Mouse (Mus musculus): ENCODE results near the gene Egfl7. TPM values are rescaled to one million over a fixed set of nuclear protein-coding genes. Genes with fewer than 3 reads are reported as not detected.
A peak's percentile ranks its signal among the peaks of the same experiment; 100 is the strongest.

The Egfl7 gene
- polyA plus RNA-seq, 1 experiment from 2014 or later: 61.7 TPM

DNA sequence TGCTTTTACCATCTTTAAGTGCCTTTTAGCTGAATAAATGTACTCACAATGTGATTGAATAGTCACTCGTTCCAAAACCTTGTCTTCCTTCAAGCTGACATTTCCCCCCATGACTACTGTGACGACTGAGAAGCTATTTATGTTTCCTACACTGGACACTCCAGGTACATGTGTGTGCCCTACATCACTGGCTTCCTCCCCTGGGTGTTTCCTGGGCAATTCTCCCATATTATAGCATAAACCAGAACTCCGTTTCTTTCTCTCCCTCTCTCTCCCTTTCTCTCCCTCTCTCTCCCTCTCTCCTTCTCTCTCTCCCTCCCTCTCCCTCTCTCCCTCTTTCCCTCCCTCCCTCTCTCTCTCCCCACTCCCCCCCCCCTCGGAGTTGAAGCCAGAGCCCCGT lies 6.0 kb upstream of the Egfl7 start:
- no peak for ATAC-seq
- Histone ChIP-seq H3K36me3 (ENCODE audit: control insufficient read depth, insufficient read depth) (no peaks in the 10 kb centered on the region), H3K9ac (replicated peaks; ENCODE audit: low read depth, low read length) (no peak overlapping the region), H3K9me3 (ENCODE audit: control insufficient read depth, low read length) (no peaks in the 10 kb centered on the region), H3K4me2 (ENCODE audit: low read length) (no peak overlapping the region), H3K27ac (ENCODE audit: low read length) (peak overlapping the region; percentile 2; the same call in 1 of the 2 replicates), H3K4me1 (replicated peaks; ENCODE audit: control insufficient read depth, insufficient read depth, low read length) (peaks cover 10% of the 10 kb centered on the region), H3K4me3 (replicated peaks; ENCODE audit: low read length) (no peak overlapping the region), H3K27me3 (replicated peaks; ENCODE audit: control insufficient read depth, insufficient read depth, low read length) (no peaks in the 10 kb centered on the region)
- WGBS: 19% methylated on average over 5 of the region's 5 CpGs

- Histone ChIP-seq H3K27me3 (replicated peaks; ENCODE audit: control insufficient read depth, insufficient read depth, low read length) (no peaks in the 10 kb centered on the region), H3K4me2 (ENCODE audit: low read length) (no peak overlapping the region), H3K4me1 (replicated peaks; ENCODE audit: control insufficient read depth, insufficient read depth, low read length) (peaks cover 10% of the 10 kb centered on the region), H3K27ac (ENCODE audit: low read length) (no peak overlapping the region), H3K9ac (replicated peaks; ENCODE audit: low read depth, low read length) (no peak overlapping the region), H3K9me3 (ENCODE audit: control insufficient read depth, low read length) (no peaks in the 10 kb centered on the region), H3K36me3 (ENCODE audit: control insufficient read depth, insufficient read depth) (no peaks in the 10 kb centered on the region), H3K4me3 (replicated peaks; ENCODE audit: low read length) (no peak overlapping the region)
- ATAC-seq: no peak
- WGBS: 14% methylated on average over 5 of the region's 5 CpGs
Measured at GRCm38 (mm10) chr2:26574862-26575261, 5.0 kb upstream of the Egfl7 start.

DNA sequence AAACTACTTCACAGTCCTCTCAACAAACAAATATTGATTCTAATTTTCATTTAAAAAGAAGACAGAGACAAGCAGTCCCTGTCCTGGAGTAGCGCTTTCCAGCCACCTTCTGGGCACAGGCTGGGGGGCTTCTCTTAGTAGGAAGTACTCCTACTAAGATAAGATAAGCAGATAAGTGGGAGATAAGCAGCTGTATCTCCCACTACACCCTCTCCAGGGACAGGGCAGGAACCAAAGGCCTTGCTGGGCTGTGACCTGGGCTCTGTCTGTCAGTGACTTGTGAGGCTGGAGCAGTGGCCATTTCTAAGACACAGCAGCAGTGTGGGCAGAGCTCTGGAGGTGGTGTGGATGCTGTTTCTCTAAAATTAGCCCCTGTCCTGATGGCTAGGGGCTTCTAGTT lies 4.4 kb upstream of the Egfl7 start:
- H3K9ac ChIP-seq (replicated peaks; ENCODE audit: low read depth, low read length): no peak overlapping the region
- no peak overlapping the region for H3K27ac ChIP-seq (ENCODE audit: low read length)
- H3K36me3 ChIP-seq (ENCODE audit: control insufficient read depth, insufficient read depth): no peaks in the 10 kb centered on the region
- H3K4me2 ChIP-seq (ENCODE audit: low read length): no peak overlapping the region
- H3K4me3 ChIP-seq (replicated peaks; ENCODE audit: low read length): no peak overlapping the region
- no peaks in the 10 kb centered on the region for H3K27me3 ChIP-seq (replicated peaks; ENCODE audit: control insufficient read depth, insufficient read depth, low read length)
- ATAC-seq: no peak
- WGBS: 95% methylated on average over 1 of the region's 1 CpGs
- H3K9me3 ChIP-seq (ENCODE audit: control insufficient read depth, low read length): no peaks in the 10 kb centered on the region
- peaks cover 10% of the 10 kb centered on the region for H3K4me1 ChIP-seq (replicated peaks; ENCODE audit: control insufficient read depth, insufficient read depth, low read length)

DNA sequence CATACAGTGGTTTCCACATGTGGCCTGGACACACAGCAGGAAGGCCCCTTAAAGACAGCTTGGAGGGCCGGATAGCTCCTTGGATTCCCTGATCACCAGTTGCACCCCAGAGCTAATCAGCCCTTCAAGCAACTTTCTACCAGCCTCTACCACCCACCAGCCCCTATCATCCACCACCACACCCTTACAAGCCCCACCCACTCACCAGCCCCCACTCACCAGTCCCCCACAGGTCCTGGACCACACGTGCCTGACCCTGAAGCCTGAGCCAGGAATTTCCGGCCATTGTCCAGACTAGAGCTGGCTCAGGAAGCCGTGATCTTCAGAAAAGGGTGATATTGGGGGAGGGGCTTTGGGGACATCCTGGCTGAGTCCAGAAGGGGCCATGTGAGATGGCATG lies 3.9 kb upstream of the Egfl7 start:
- Histone ChIP-seq H3K4me3 (replicated peaks; ENCODE audit: low read length) (no peak overlapping the region), H3K4me2 (ENCODE audit: low read length) (no peak overlapping the region), H3K36me3 (ENCODE audit: control insufficient read depth, insufficient read depth) (no peaks in the 10 kb centered on the region), H3K9me3 (ENCODE audit: control insufficient read depth, low read length) (no peaks in the 10 kb centered on the region), H3K27ac (ENCODE audit: low read length) (no peak overlapping the region), H3K4me1 (replicated peaks; ENCODE audit: control insufficient read depth, insufficient read depth, low read length) (peaks cover 10% of the 10 kb centered on the region), H3K27me3 (replicated peaks; ENCODE audit: control insufficient read depth, insufficient read depth, low read length) (no peaks in the 10 kb centered on the region), H3K9ac (replicated peaks; ENCODE audit: low read depth, low read length) (no peak overlapping the region)
- 54% methylated on average over 4 of the region's 4 CpGs for WGBS
- ATAC-seq: no peak

DNA sequence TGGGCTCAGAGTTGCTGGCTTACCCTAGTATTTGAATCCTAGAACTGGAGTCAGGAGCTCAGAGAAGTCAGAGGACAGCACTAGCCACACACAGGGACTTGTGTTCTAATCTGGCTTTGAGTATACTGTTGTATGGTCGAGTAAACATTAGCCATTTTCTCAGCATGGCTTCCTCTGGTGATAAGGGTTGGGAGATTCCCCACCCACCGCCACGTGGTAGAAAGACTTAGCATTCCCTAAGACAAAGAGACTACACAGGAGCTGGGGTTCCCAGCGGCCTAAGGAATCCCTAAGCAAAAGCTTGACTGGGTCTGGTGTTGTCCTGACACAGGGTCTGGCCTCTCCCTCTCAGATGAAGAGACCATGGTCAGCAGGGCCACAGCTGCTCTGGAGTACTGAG lies 3.4 kb upstream of the Egfl7 start:
- no peak overlapping the region for H3K4me2 ChIP-seq (ENCODE audit: low read length)
- no peak overlapping the region for H3K4me3 ChIP-seq (replicated peaks; ENCODE audit: low read length)
- peaks cover 10% of the 10 kb centered on the region for H3K4me1 ChIP-seq (replicated peaks; ENCODE audit: control insufficient read depth, insufficient read depth, low read length)
- ATAC-seq: no peak
- H3K9me3 ChIP-seq (ENCODE audit: control insufficient read depth, low read length): no peaks in the 10 kb centered on the region
- no peaks in the 10 kb centered on the region for H3K27me3 ChIP-seq (replicated peaks; ENCODE audit: control insufficient read depth, insufficient read depth, low read length)
- no peak overlapping the region for H3K9ac ChIP-seq (replicated peaks; ENCODE audit: low read depth, low read length)
- no peaks in the 10 kb centered on the region for H3K36me3 ChIP-seq (ENCODE audit: control insufficient read depth, insufficient read depth)
- 49% methylated on average over 4 of the region's 4 CpGs for WGBS
- H3K27ac ChIP-seq (ENCODE audit: low read length): no peak overlapping the region

- H3K4me1 ChIP-seq (replicated peaks; ENCODE audit: control insufficient read depth, insufficient read depth, low read length): peaks cover 7% of the 10 kb centered on the region
- H3K27me3 ChIP-seq (replicated peaks; ENCODE audit: control insufficient read depth, insufficient read depth, low read length): no peaks in the 10 kb centered on the region
- no peak overlapping the region for H3K4me3 ChIP-seq (replicated peaks; ENCODE audit: low read length)
- ATAC-seq: no peak
- no peak overlapping the region for H3K4me2 ChIP-seq (ENCODE audit: low read length)
- WGBS: 52% methylated on average over 6 of the region's 6 CpGs
- H3K27ac ChIP-seq (ENCODE audit: low read length): no peak overlapping the region
- H3K9me3 ChIP-seq (ENCODE audit: control insufficient read depth, low read length): no peaks in the 10 kb centered on the region
- H3K36me3 ChIP-seq (ENCODE audit: control insufficient read depth, insufficient read depth): no peaks in the 10 kb centered on the region
- no peak overlapping the region for H3K9ac ChIP-seq (replicated peaks; ENCODE audit: low read depth, low read length)
Measured at GRCm38 (mm10) chr2:26578369-26578768, 1.4 kb upstream of the Egfl7 start.

- Histone ChIP-seq H3K27ac (ENCODE audit: low read length) (no peak overlapping the region), H3K4me2 (ENCODE audit: low read length) (no peak overlapping the region), H3K27me3 (replicated peaks; ENCODE audit: control insufficient read depth, insufficient read depth, low read length) (no peaks in the 10 kb centered on the region), H3K4me3 (replicated peaks; ENCODE audit: low read length) (no peak overlapping the region), H3K9ac (replicated peaks; ENCODE audit: low read depth, low read length) (no peak overlapping the region), H3K9me3 (ENCODE audit: control insufficient read depth, low read length) (no peaks in the 10 kb centered on the region), H3K36me3 (ENCODE audit: control insufficient read depth, insufficient read depth) (no peaks in the 10 kb centered on the region), H3K4me1 (replicated peaks; ENCODE audit: control insufficient read depth, insufficient read depth, low read length) (no peaks in the 10 kb centered on the region)
- ATAC-seq: no peak
- WGBS: 90% methylated on average over 5 of the region's 5 CpGs
Measured at GRCm38 (mm10) chr2:26580751-26581150, 937 bp downstream of the Egfl7 start.

DNA sequence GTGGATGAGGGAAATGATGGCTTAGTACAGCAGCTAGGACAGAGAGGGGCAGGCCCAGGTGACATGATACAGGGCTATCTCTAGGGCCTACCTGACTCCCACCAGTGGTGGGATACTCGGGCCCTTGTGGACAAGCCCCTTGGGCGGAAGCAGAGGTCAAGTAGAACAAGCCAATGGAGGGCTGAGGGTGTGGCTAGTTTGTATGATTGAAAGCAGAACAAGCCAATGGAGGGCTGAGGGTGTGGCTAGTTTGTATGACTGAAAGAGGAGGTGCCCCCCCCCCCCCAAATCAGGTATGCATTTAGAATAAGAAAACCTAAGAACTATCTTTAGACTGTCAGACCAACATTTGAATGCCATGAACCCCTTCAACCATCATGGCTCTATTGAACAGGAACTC lies 2.4 kb downstream of the Egfl7 start:
- Histone ChIP-seq H3K4me3 (replicated peaks; ENCODE audit: low read length) (no peak overlapping the region), H3K9ac (replicated peaks; ENCODE audit: low read depth, low read length) (no peak overlapping the region)
- 68% methylated on average over 2 of the region's 2 CpGs for WGBS

DNA sequence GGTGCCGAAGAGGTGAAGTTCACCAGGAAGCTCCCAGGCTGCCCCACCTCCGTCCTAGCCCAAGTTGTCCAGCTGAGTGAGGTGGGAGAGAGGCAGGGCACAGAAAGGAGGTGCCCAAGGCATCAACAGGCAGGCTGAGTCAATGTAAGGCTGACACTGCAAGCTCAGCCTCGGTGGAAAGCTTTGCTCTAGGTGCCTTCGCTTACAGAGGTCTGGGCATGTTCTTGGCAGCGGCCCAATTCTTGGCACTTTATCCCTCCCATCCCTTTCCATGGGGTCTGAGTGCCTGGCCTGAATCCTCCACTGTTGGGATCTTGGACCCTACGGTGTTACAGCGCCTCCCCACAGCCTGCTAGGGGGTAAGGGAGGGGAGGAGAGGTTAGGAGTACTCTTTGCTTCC lies 2.9 kb downstream of the Egfl7 start:
- no peaks in the 10 kb centered on the region for H3K27me3 ChIP-seq (replicated peaks; ENCODE audit: control insufficient read depth, insufficient read depth, low read length)
- H3K9ac ChIP-seq (replicated peaks; ENCODE audit: low read depth, low read length): no peak overlapping the region
- no peak overlapping the region for H3K4me3 ChIP-seq (replicated peaks; ENCODE audit: low read length)
- 56% methylated on average over 7 of the region's 7 CpGs for WGBS
- no peak overlapping the region for H3K4me2 ChIP-seq (ENCODE audit: low read length)
- no peak overlapping the region for H3K27ac ChIP-seq (ENCODE audit: low read length)
- no peaks in the 10 kb centered on the region for H3K36me3 ChIP-seq (ENCODE audit: control insufficient read depth, insufficient read depth)
- ATAC-seq: no peak
- no peaks in the 10 kb centered on the region for H3K9me3 ChIP-seq (ENCODE audit: control insufficient read depth, low read length)
- peaks cover 12% of the 10 kb centered on the region for H3K4me1 ChIP-seq (replicated peaks; ENCODE audit: control insufficient read depth, insufficient read depth, low read length)

More for the DNA sequence above, 2.4 kb downstream of the Egfl7 start:
- H3K9me3 ChIP-seq (ENCODE audit: control insufficient read depth, low read length): no peaks in the 10 kb centered on the region
- H3K4me1 ChIP-seq (replicated peaks; ENCODE audit: control insufficient read depth, insufficient read depth, low read length): peaks cover 10% of the 10 kb centered on the region
- ATAC-seq: no peak
- H3K27me3 ChIP-seq (replicated peaks; ENCODE audit: control insufficient read depth, insufficient read depth, low read length): no peaks in the 10 kb centered on the region
- H3K4me2 ChIP-seq (ENCODE audit: low read length): no peak overlapping the region
- H3K36me3 ChIP-seq (ENCODE audit: control insufficient read depth, insufficient read depth): no peaks in the 10 kb centered on the region
- H3K27ac ChIP-seq (ENCODE audit: low read length): no peak overlapping the region

DNA sequence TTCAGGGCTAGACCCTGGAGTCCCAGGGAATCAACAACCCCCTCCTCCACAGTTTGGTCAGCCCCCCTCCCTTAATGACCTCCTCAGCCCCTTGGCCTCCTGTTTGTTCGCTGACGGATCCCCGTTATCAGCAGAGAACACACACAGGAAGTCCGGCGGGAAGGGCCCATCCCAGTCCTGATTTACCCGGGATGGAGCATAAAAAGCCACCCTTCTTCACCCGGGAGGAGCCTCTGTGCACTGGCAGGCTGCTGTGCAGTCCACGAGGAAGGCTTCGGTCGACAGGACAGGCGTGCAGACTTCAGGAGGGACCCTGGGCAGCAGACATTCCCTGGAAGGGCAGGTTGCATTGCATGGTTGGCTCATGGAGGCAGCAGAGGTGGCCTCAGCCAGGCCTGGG lies 3.8 kb downstream of the Egfl7 start:
- Histone ChIP-seq H3K4me1 (replicated peaks; ENCODE audit: control insufficient read depth, insufficient read depth, low read length) (peaks cover 12% of the 10 kb centered on the region), H3K4me3 (replicated peaks; ENCODE audit: low read length) (no peak overlapping the region)
- 73% methylated on average over 11 of the region's 11 CpGs for WGBS

More for the DNA sequence above, 3.8 kb downstream of the Egfl7 start:
- no peak overlapping the region for H3K4me2 ChIP-seq (ENCODE audit: low read length)
- no peaks in the 10 kb centered on the region for H3K27me3 ChIP-seq (replicated peaks; ENCODE audit: control insufficient read depth, insufficient read depth, low read length)
- H3K9ac ChIP-seq (replicated peaks; ENCODE audit: low read depth, low read length): no peak overlapping the region
- H3K9me3 ChIP-seq (ENCODE audit: control insufficient read depth, low read length): no peaks in the 10 kb centered on the region
- H3K27ac ChIP-seq (ENCODE audit: low read length): no peak overlapping the region
- H3K36me3 ChIP-seq (ENCODE audit: control insufficient read depth, insufficient read depth): no peaks in the 10 kb centered on the region
- no peak for ATAC-seq
